Mouse (Mus musculus) MEL (cell line): ENCODE measurements at regions not wholly inside any gene's neighbourhood (a gene's known extent, or its start where the extent isn't known, plus 50 kb on each side); places are given as distances from the start of the nearest gene placed in this dataset.

ENCODE experiments used
- GATA1 ChIP-seq: IDR thresholded peaks from 2 replicates; pipeline ENCODE4 v1.6.1; 2011; ENCODE audit warnings: low read depth, low read length, improper control_type of control experiment
- POLR2A ChIP-seq, 2 experiments: IDR thresholded peaks; 2 replicates each; pipeline ENCODE4 v1.6.1; 2011 to 2012; ENCODE audit warnings: low read length in 2 of 2, mild to moderate bottlenecking in 2 of 2, control low read depth in 1 of 2, improper control_type of control experiment in 1 of 2, low read depth in 1 of 2, moderate library complexity in 1 of 2; ENCODE audit not compliant: control insufficient read depth in 1 of 2, insufficient read depth in 1 of 2, poor library complexity in 1 of 2

- TF ChIP-seq POLR2A (IDR thresholded peaks at IDR 0.05; ENCODE audit: control insufficient read depth in 1 of 2, insufficient read depth in 1 of 2, low read depth in 1 of 2, low read length in 2 of 2, poor library complexity in 1 of 2) (no peak), GATA1 (no peak)
Measured at GRCm38 (mm10) chr8:49826231-49826630, 982.5 kb upstream of the Tenm3 start.
